Mouse (Mus musculus) layer of hippocampus, postnatal 14 days (tissue): ENCODE data around the gene Tmem273. TPM values are rescaled to one million over a fixed set of nuclear protein-coding genes. Genes with fewer than 3 reads are reported as not detected.

Experiments used
- DNase-seq, 2 experiments: peaks; one replicate each; pipeline ENCODE4 v3.0.0; 2021 to 2022; ENCODE audit warnings: low spot score in 2 of 2, mixed read lengths in 1 of 2
- total RNA-seq, 2 experiments: library from RNA; stranded (reverse); gene quantifications; 2 replicates each; pipeline ENCODE4 v1.2.3; 2021

Tmem273 gene
- total RNA-seq, 2 experiments from 2014 or later = 0.29 to 1.5 TPM

- DNase-seq = no peak
Measured at GRCm38 (mm10) chr14:32810111-32810510, 24.3 kb downstream of the Tmem273 start.

DNA sequence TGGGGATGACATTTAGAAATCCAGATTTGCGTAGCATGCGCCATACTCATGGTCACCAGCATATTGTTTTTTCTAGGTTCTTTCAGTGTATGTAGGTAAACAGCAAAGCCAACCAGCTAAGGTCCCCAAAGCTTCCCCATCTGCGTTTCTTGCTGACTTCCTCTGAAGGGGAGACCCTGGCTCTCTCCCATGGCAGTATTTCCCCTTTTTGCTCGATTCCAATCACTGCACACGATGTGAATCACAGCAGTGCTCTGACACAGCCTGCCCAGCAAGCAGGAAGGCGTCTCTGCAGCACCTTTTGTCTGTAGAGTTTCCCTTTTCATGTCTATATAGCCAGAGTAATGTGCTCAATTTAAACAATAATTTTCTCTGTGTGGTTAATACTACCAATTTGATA, 26.7 kb downstream of the Tmem273 start:
- no peak for DNase-seq

DNA sequence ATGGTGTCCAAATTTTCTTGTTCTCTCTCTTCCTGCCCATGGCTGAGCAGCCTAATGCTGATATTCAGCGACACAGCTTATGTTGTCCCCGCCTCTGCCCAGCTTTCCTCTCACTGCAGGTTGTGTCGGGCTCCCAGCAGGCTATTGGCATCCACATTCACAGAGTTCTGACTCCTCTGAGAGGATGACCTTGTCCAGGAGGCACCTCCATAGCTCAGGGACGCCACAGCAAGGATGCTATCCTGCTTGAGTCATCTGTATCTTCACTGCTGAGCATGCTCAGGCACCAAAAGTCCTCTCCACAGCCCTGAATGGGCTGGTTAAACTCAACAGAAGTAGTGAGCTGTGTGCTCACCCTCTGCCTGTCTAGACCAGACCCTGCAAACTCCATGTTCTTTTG, 29.2 kb downstream of the Tmem273 start:
- DNase-seq = no peak

GRCm38 (mm10) chr14:32816533-32816932, 30.8 kb downstream of the Tmem273 start:
- DNase-seq = no peak

GRCm38 (mm10) chr14:32817258-32817657, 31.5 kb downstream of the Tmem273 start:
- no peak for DNase-seq

- no peak for DNase-seq
Measured at GRCm38 (mm10) chr14:32819297-32819696, 33.5 kb downstream of the Tmem273 start.

- no peak for DNase-seq
Measured at GRCm38 (mm10) chr14:32822812-32823211, 37.0 kb downstream of the Tmem273 start.

DNA sequence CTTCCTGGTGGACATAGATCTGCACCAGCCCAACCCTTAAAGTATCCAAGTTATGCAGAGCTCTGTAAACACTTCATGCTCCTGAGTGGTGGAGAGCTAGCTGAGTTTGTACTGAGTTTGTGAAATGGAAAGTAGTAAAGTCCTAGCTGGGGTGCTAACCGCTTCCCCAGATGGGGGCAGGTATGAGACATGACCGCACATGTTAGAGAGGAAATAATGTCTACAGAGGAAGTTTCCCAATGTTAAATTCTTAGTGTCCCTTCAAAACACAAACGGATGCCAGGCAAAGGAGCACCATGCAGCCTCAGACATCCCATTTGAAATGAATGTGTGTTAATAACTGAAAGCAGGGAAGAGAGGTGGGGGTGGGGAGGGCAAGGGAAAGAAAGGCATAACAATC, 38.1 kb downstream of the Tmem273 start:
- DNase-seq = no peak

DNA sequence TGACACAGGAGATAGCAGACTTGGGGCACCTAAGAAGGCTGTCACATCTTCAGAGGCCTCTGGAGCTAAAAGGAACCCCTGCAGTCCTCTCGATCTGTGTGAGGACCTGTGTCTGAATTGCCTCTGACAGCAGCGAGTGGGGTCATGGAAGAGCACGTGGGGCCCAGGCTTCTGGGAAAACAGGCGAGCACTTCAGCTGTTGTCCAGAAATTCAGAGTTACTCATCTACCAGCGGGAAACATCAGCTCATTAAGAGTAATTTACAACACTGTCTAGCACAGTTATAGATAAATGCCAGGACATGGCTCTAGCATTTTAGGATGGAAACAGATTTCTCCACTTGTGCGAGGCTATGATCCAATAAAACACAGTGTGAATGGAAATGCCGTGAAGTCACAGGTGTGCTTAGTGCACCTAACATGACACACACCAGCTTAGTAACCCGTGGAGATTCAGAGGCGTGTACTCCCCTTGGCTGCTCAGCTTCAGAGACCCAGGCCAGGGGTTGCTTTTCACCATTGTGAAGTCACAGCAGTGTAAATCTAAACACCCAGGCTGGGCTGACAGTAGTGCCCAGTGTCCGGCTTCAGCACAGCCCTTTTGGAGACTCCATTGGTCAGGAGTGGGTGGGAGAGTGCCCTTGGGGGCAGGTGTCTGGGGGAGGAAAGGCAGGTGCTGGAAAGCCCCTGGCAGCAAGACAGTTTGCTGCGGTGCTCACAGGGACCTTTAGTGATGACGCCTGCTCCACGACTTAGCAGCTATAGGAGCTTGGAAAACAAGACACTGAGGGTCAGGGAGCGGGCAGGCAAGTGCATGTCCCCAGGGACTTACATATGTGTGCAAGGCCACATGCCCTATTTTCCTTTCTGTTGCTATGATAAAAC, 38.7 kb downstream of the Tmem273 start:
- DNase-seq = no peak

DNA sequence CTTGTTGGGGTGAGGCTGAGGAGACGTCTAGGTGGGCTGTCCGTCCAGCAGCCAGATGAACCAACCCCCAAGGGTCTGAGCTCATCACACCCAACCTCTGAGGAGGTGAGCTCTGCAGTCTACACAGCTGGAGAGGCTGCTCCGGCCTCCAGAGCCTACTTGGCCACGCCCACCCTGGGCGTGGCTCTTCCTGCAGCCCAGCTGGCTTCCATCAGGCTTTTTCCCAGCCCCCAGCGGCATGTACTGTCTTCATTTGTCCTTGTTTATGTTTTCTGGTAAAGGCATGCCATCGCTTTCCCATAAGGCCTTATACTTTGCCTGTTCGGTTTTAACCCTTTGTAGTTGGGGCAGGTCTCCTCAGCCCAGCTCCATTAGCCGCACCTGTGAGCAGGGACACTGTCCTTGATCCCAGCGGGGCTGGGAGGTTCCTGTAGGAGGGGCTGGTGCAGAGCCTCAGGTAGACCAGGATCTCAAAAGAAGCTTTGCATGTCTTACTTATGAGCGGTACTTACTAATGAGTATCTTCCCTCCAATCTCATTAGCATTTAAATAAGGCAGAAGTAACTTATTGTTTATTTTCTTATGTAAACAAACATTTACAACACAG, 39.8 kb downstream of the Tmem273 start:
- DNase-seq = no peak

GRCm38 (mm10) chr14:32827165-32827564, 41.4 kb downstream of the Tmem273 start:
- DNase-seq = no peak

- peak; percentile 9 to 22 for DNase-seq
Measured at GRCm38 (mm10) chr14:32827994-32828650, 42.4 kb downstream of the Tmem273 start.

DNA sequence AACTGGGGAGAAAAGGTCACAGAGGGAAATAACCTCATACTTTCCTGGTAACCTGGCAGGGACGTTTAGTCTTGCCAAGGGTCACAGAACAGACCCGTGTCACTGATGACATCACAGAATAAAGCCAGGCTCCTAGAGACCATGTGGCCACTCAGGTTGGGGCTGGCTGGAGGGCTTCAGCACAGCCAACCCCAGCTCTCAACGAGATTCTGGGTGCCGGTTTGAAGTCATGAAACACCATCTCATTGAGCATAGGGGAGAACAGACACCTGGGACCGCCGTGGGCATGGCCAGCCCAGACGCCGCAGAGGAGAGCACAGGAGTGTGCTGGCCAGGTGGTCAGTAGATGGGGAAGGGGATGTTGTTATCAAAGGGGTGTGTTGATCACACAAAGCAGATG, 48.1 kb downstream of the Tmem273 start, which contains the start of gene Fam170b:
TSS of gene Fam170b (plus strand) at position 116 of the 400 bp plus-strand sequence.
- no peak for DNase-seq

DNA sequence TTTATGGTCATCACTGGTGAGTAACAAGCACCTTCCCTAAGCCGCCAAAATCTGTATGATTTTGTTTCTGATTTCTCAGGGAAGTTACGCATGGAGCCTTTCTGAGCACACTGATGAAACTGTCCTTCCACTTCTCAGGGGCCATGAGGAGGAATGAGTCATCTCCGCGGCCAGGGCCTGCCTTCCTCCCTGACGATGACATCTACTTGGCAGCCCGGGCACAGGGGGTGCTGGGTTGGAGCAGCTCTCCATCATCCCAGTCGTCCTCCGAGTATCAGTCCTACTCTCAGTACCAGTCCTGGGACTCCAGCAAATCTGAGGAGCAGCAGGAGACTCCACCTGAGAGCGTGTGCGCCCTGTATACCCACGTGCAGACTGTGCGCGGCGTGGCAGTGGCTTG, 49.4 kb downstream of the Tmem273 start:
- no peak for DNase-seq

- no peak for DNase-seq
Measured at GRCm38 (mm10) chr14:32835596-32835995, 49.8 kb downstream of the Tmem273 start.

- no peak for DNase-seq
Measured at GRCm38 (mm10) chr14:32836191-32836590, 50.4 kb downstream of the Tmem273 start.

GRCm38 (mm10) chr14:32842052-32842451, 56.3 kb downstream of the Tmem273 start:
- no peak for DNase-seq

GRCm38 (mm10) chr14:32854059-32854458, 68.3 kb downstream of the Tmem273 start:
- DNase-seq = no peak

DNA sequence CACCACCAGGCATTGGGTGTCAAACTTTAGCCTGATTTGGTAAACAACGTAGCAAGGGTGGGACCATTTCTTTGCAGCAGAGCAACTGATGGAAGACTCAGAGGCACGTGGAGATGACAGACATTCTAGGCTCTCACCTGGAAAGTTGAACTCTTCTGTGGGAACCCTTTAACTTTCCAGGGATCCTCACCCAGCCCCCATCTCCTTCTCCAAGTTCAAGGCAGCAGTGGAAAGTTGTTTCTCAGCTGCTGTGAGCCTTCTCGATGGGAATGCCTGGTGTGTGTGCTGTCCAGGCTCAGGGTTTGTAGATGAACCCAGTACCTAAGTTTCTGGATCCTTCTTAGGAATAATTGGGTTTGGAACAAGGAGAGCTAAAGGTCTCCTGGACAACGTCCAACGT, 70.5 kb downstream of the Tmem273 start:
- DNase-seq = no peak

DNA sequence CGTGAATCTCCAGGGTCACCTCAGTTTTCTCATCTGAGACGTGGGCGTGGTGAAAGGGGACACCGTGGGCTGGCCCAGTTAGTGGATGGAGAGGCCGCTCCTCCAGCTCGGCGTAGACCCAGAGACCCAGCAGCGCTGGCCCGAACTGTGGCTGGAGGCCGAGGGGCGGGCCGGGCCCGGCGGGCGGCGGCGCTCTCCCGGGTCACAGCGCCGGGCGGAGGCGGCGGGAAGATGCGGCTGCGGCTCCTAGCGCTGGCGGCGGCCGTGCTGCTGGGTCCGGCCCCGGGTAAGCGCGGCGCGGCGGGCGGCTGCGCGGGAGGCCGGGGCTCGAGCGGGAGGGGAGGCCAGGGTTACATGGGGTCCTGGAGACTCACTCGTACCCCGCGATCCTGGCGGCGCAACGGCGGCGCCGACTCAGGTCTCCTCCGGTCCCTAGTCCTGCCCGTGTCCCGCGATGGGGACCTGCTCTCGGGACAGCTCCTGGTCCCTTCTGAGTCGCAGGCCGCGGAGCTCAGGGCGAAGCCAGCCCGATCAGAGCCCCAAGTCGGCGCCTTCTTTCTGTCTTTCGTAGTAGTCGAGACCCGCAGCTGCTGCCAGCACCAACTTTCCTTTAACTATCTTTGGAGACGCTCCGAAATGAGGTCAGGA, 71.0 kb downstream of the Tmem273 start, which contains the start of gene Vstm4:
TSS of gene Vstm4 (plus strand) at position 76 of the 648 bp plus-strand sequence.
- peak; percentile 29 to 42 for DNase-seq

DNA sequence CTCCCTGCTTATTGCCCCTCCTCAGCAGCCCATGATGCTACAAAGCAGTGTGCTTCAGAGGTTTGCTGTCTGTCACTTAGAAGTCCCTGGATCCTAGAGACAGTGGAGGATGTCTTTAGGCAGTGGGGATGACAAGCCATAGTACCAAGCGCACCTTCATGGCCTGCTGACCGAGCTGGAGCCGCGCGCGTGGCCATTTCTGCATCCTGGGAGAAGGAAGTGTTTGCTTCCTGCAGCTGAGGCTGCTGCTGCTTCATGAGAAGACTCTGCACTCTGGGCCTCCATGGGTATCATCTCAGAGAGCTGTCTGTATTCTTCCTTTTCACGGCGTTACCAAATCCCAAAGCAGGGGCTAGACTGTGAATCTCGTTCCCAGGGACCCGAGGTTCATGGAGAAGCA, 72.6 kb downstream of the Tmem273 start:
- DNase-seq = no peak
